Mouse (Mus musculus) heart, postnatal 0 days (tissue): ENCODE results near the gene D430041D05Rik.

Source experiments
- CTCF ChIP-seq: IDR thresholded peaks from 2 replicates; pipeline ENCODE4 v1.5.1; 2016; ENCODE audit warnings: antibody characterized with exemption, control low read depth, low read depth
- EP300 ChIP-seq: IDR thresholded peaks from 2 replicates; pipeline ENCODE4 v1.6.1; 2016; ENCODE audit warnings: antibody characterized with exemption, low read depth

GRCm38 (mm10) chr2:104332707-104333106 is 78.1 kb downstream of the D430041D05Rik start:
- no peak for TF ChIP-seq CTCF
- no peak for TF ChIP-seq EP300
